Mouse (Mus musculus): ENCODE results near the gene Coq10a.
A peak's percentile ranks its signal among the peaks of the same experiment; 100 is the strongest.

Gene Coq10a

GRCm38 (mm10) chr10:128368402-128369217, at the start of gene Coq10a:
Gene Coq10a, minus strand, starts transcription at chr10:128368997.
- peak; percentile 94 for DNase-seq

- DNase-seq = no peak
These were observed 46.1 kb upstream of the Coq10a start for GRCm38 (mm10) chr10:128414848-128415247.

GRCm38 (mm10) chr10:128413076-128413475, 44.3 kb upstream of the Coq10a start:
- DNase-seq = no peak

GRCm38 (mm10) chr10:128412558-128412957, 43.8 kb upstream of the Coq10a start:
- no peak for DNase-seq

GRCm38 (mm10) chr10:128412055-128412381, 43.2 kb upstream of the Coq10a start:
- DNase-seq = peak; percentile 56

GRCm38 (mm10) chr10:128411211-128412054, 42.6 kb upstream of the Coq10a start, which contains the start of the genes Nabp2 and Rnf41:
Gene Nabp2, minus strand, starts transcription at chr10:128411492.
Gene Rnf41, plus strand, starts transcription at chr10:128411657.
- DNase-seq = peak; percentile 98

- DNase-seq = peak; percentile 37
These were observed 41.7 kb upstream of the Coq10a start for GRCm38 (mm10) chr10:128410560-128410845.

- peak; percentile 99 for DNase-seq
These were observed 41.1 kb upstream of the Coq10a start for GRCm38 (mm10) chr10:128409692-128410559.

- DNase-seq = no peak
These were observed 40.1 kb upstream of the Coq10a start for GRCm38 (mm10) chr10:128408591-128409535.

GRCm38 (mm10) chr10:128403931-128404330, 35.1 kb upstream of the Coq10a start:
- no peak for DNase-seq

GRCm38 (mm10) chr10:128401638-128402037, 32.8 kb upstream of the Coq10a start:
- DNase-seq = no peak

GRCm38 (mm10) chr10:128401056-128401455, 32.3 kb upstream of the Coq10a start, which contains the start of gene Slc39a5:
Gene Slc39a5, minus strand, starts transcription at chr10:128401229.
- DNase-seq = peak; percentile 38

GRCm38 (mm10) chr10:128400338-128400737, 31.5 kb upstream of the Coq10a start:
- peak; percentile 48 for DNase-seq

GRCm38 (mm10) chr10:128397466-128397865, 28.7 kb upstream of the Coq10a start:
- no peak for DNase-seq

GRCm38 (mm10) chr10:128396716-128397264, 28.0 kb upstream of the Coq10a start:
- DNase-seq = peak; percentile 40

- DNase-seq = no peak
These were observed 27.3 kb upstream of the Coq10a start for GRCm38 (mm10) chr10:128396017-128396673.

GRCm38 (mm10) chr10:128391850-128392249, 23.1 kb upstream of the Coq10a start:
- no peak for DNase-seq

GRCm38 (mm10) chr10:128390366-128390765, 21.6 kb upstream of the Coq10a start:
- no peak for DNase-seq

GRCm38 (mm10) chr10:128389570-128389969, 20.8 kb upstream of the Coq10a start:
- no peak for DNase-seq

GRCm38 (mm10) chr10:128388941-128389340, 20.1 kb upstream of the Coq10a start:
- no peak for DNase-seq

- no peak for DNase-seq
These were observed 17.1 kb upstream of the Coq10a start for GRCm38 (mm10) chr10:128385902-128386301.
